Mouse (Mus musculus) testis, adult 2 months (tissue): ENCODE results near the gene Fez1. TPM values are rescaled to one million over a fixed set of nuclear protein-coding genes. Genes with fewer than 3 reads are reported as not detected.

Experiments
- H3K27ac ChIP-seq: fragments of 200-500 bp; 2 replicates; pipeline ENCODE4 v1.5.1; 2012; ENCODE audit warnings: low read depth, low read length; ENCODE audit not compliant: control insufficient read depth, insufficient read depth
- H3K27me3 ChIP-seq: fragments of 200-500 bp; 2 replicates; pipeline ENCODE4 v1.6.1; 2012; ENCODE audit warnings: mild to moderate bottlenecking, low read length, moderate library complexity; ENCODE audit not compliant: control insufficient read depth, insufficient read depth
- H3K36me3 ChIP-seq: fragments of 200-500 bp; 2 replicates; pipeline ENCODE4 v1.6.1; 2012; ENCODE audit warnings: mild to moderate bottlenecking, low read length; ENCODE audit not compliant: control insufficient read depth, insufficient read depth
- H3K4me1 ChIP-seq: fragments of 200-500 bp; 2 replicates; pipeline ENCODE4 v1.6.1; 2012; ENCODE audit warnings: low read length; ENCODE audit not compliant: control insufficient read depth, insufficient read depth
- H3K4me3 ChIP-seq: fragments of 200-500 bp; 2 replicates; pipeline ENCODE4 v1.5.1; 2012; ENCODE audit warnings: low read depth, mild to moderate bottlenecking, low read length, moderate library complexity, mixed read lengths; ENCODE audit not compliant: control insufficient read depth
- CTCF ChIP-seq: fragments of 200-500 bp; IDR thresholded peaks from 2 replicates; pipeline ENCODE4 v1.5.1; 2012; ENCODE audit warnings: low read depth, mild to moderate bottlenecking, inconsistent platforms, low read length, moderate library complexity; ENCODE audit not compliant: control insufficient read depth, insufficient read depth, insufficient replicate concordance
- POLR2A ChIP-seq: fragments of 200-500 bp; IDR thresholded peaks from 2 replicates; pipeline ENCODE4 v1.6.1; 2012; ENCODE audit warnings: low read depth, mild to moderate bottlenecking, inconsistent platforms, low read length, moderate library complexity; ENCODE audit not compliant: control insufficient read depth
- polyA plus RNA-seq: library from polyadenylated mRNA; depleted of rRNA; stranded (reverse); fragments of >200 nt; gene quantifications from 2 replicates; pipeline ENCODE4 v1.2.3, GENCODE M21; 2012; rRNA removed

Gene Fez1
- polyA plus RNA-seq, 1 experiment: 7.0 TPM

GRCm38 (mm10) chr9:36919472-36919871, 97.8 kb downstream of the Fez1 start:
- Histone ChIP-seq H3K4me1 (peaks cover 4% of the 10 kb centered on the region), H3K36me3 (no peaks in the 10 kb centered on the region), H3K27me3 (no peaks in the 10 kb centered on the region), H3K27ac (no peak overlapping the region), H3K4me3 (no peak overlapping the region)
- TF ChIP-seq POLR2A (no peak), CTCF (no peak)

GRCm38 (mm10) chr9:36921718-36922415, 100.2 kb downstream of the Fez1 start:
- no peak for TF ChIP-seq POLR2A
- no peak for TF ChIP-seq CTCF
- H3K4me1 ChIP-seq: peaks cover 2% of the 10 kb centered on the region
- H3K4me3 ChIP-seq: no peak overlapping the region
- H3K36me3 ChIP-seq: no peaks in the 10 kb centered on the region
- no peak overlapping the region for H3K27ac ChIP-seq
- no peaks in the 10 kb centered on the region for H3K27me3 ChIP-seq

GRCm38 (mm10) chr9:36923753-36924152, 102.1 kb downstream of the Fez1 start:
- H3K36me3 ChIP-seq: no peaks in the 10 kb centered on the region
- H3K4me3 ChIP-seq: no peak overlapping the region
- H3K4me1 ChIP-seq: no peaks in the 10 kb centered on the region
- TF ChIP-seq POLR2A (no peak), CTCF (no peak)
- no peak overlapping the region for H3K27ac ChIP-seq
- no peaks in the 10 kb centered on the region for H3K27me3 ChIP-seq

Other genes starting within 250 kb of the Fez1 start
- not detected in 2 replicates for gene Gm17689, start 239.2 kb upstream of the Fez1 start, polyA plus RNA-seq
- 0.37 TPM in 1 of 2 replicates, not detected in the other for gene A630095E13Rik, start 178.5 kb upstream of the Fez1 start, polyA plus RNA-seq
- 368 and 566 TPM in 2 replicates for gene Acrv1, start 128.6 kb upstream of the Fez1 start, polyA plus RNA-seq
- gene Chek1, start 94.8 kb upstream of the Fez1 start, polyA plus RNA-seq: 6.6 and 7.2 TPM in 2 replicates
- 159 and 247 TPM in 2 replicates for gene Stt3a, start 54.2 kb upstream of the Fez1 start, polyA plus RNA-seq
- gene Ei24, start 24.5 kb upstream of the Fez1 start, polyA plus RNA-seq: 13.9 and 19.8 TPM in 2 replicates